Mouse (Mus musculus) megakaryocyte, embryonic 14.5 days (primary cell): Measurements from ENCODE around the gene Sephs2. TPM values are rescaled to one million over a fixed set of nuclear protein-coding genes. Genes with fewer than 3 reads are reported as not detected.

Experiments used
- H3K27me3 ChIP-seq: replicated peaks from 2 replicates; pipeline ENCODE3; 2012; ENCODE audit warnings: inconsistent platforms
- H3K36me3 ChIP-seq: replicated peaks from 2 replicates; pipeline ENCODE3; 2012; ENCODE audit warnings: low read length, inconsistent platforms, mixed read lengths
- H3K4me1 ChIP-seq: 2 replicates; pipeline ENCODE4 v1.6.1; 2012; ENCODE audit warnings: inconsistent platforms
- H3K4me3 ChIP-seq: replicated peaks from 2 replicates; pipeline ENCODE3; 2012; ENCODE audit warnings: moderate library complexity, mild to moderate bottlenecking, inconsistent platforms
- H3K9me3 ChIP-seq: 2 replicates; pipeline ENCODE4 v1.6.1; 2012; ENCODE audit warnings: inconsistent platforms
- FLI1 ChIP-seq: IDR thresholded peaks from 2 replicates; pipeline ENCODE4 v1.6.1; 2012; ENCODE audit warnings: low read length, inconsistent platforms, mixed read lengths
- GATA1 ChIP-seq: IDR thresholded peaks from 3 replicates; pipeline ENCODE4 v1.6.1; 2012; ENCODE audit warnings: mixed read lengths, low read length, inconsistent platforms, borderline replicate concordance
- polyA plus RNA-seq: library from polyadenylated mRNA; stranded (reverse); fragments of >175 nt; gene quantifications from 2 replicates; pipeline ENCODE4 v1.2.3, GENCODE M21; 2012; ENCODE audit warnings: low replicate concordance; ENCODE audit not compliant: insufficient read depth

Gene Sephs2
- polyA plus RNA-seq, 1 experiment, result 32.9 TPM

DNA sequence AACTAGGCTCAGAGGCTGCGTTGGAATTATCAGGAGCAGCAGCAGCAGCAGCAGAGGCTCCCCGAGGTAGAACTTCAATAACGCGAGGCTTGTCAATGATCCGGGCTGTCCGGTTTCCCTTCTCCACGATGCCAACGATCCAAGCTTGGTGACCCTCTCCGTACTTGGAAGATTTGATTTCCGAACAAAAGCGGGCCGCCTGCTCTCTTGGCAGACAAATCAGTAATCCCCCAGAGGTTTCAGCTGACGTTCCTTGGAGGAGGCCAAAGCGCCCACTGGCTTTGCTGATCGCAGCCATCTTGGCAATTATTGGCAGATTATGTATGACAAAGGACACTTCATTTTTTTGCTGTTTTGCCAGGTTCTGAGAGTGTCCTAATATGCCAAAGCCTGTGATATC lies 1.3 kb downstream of the Sephs2 start:
- TF ChIP-seq GATA1 (no peak), FLI1 (no peak)
- Histone ChIP-seq H3K9me3 (peaks cover 5% of the 10 kb centered on the region), H3K36me3 (peaks cover 35% of the 10 kb centered on the region), H3K27me3 (no peaks in the 10 kb centered on the region), H3K4me3 (peak overlapping the region; percentile 91), H3K4me1 (peaks cover 76% of the 10 kb centered on the region)

DNA sequence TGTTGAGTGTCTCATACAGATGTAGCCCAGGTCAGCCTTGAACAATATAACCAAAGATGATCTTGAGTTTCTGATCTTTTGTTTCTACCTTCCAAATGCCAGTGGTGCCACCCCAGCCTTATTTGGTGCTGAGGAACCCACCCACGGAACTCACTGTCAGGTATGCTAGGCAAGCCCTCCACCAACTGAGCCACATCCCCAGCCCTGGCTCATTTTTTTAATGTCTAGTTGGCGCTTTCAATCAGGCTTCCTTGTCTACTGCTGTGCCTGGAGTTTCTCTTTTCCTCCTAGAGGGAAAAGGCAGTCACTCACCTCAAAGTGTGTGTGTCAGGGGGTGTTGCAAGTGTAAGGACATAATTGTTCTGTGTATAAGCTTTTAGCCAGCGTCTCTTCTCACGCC lies 2.8 kb downstream of the Sephs2 start:
- peaks cover 61% of the 10 kb centered on the region for H3K4me1 ChIP-seq
- peaks cover 5% of the 10 kb centered on the region for H3K9me3 ChIP-seq
- H3K36me3 ChIP-seq, result peaks cover 35% of the 10 kb centered on the region
- H3K4me3 ChIP-seq, result peak overlapping the region; percentile 64
- no peaks in the 10 kb centered on the region for H3K27me3 ChIP-seq
- TF ChIP-seq FLI1, result no peak
- TF ChIP-seq GATA1, result no peak

DNA sequence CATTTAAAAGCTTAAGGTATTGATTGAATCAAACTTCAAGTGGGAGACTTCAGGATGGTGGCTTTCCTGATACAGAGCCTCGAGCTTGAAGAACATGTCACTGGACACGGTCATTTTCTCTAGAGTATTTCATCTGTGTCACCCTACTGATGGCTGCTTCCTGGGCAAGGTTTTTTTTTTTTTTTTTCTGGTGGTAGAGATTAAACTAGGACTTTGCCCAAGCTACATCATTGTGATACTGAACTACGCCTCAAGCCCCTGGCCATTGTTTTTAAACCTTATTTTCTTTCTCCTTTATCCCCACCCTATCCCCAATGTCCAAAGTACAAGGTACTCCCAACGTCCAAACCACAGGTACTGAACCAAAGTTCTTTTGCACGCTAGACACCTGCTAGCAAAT lies 3.2 kb downstream of the Sephs2 start:
- Histone ChIP-seq H3K4me3 (peak overlapping the region; percentile 73), H3K27me3 (no peaks in the 10 kb centered on the region), H3K4me1 (peaks cover 60% of the 10 kb centered on the region), H3K36me3 (peaks cover 35% of the 10 kb centered on the region), H3K9me3 (peaks cover 5% of the 10 kb centered on the region)
- TF ChIP-seq FLI1 (no peak), GATA1 (no peak)

DNA sequence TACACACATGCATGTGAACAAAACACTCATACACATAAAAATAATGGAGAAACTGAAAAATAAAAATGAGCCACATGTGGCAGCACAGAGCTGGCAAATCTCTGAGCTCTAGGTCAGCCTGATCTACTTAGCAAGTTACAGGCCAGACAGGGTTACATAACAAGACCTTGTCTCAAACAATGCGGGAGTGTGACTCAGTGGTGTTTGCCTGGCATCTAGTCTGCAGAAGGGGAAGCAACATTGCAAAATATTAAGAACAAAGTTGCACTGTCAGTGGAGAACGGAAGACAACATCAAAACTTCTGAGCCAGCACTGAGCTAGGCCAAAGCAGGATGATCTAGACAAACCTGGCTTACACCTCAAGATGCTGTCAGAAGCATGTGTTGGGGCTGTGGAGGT lies 3.6 kb downstream of the Sephs2 start:
- Histone ChIP-seq H3K4me3 (peak overlapping the region; percentile 73), H3K36me3 (peaks cover 35% of the 10 kb centered on the region), H3K4me1 (peaks cover 58% of the 10 kb centered on the region), H3K27me3 (no peaks in the 10 kb centered on the region), H3K9me3 (peaks cover 5% of the 10 kb centered on the region)
- no peak for TF ChIP-seq GATA1
- no peak for TF ChIP-seq FLI1

DNA sequence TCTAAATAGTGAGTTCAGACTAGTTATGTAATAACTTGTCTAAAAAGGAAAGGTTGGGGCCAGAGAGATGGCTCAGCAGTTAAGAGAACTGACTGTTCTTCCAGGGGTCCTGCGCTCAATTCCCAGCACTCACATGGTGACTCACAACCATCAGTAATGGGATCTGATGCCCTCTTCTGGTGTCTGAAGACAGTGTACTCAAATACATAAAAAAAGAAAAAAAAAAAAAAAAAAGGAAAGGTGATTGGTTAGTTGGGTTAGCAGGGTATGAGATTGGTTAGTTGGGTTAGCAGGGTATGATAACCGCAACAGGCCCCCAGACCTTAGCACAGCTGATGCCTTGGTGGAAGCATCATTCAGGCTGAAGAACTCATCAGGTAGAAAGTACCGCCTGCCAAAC lies 10.3 kb downstream of the Sephs2 start:
- Histone ChIP-seq H3K4me1 (peaks cover 41% of the 10 kb centered on the region), H3K27me3 (no peaks in the 10 kb centered on the region), H3K9me3 (peaks cover 5% of the 10 kb centered on the region), H3K36me3 (peaks cover 8% of the 10 kb centered on the region), H3K4me3 (no peak overlapping the region)
- no peak for TF ChIP-seq FLI1
- no peak for TF ChIP-seq GATA1

DNA sequence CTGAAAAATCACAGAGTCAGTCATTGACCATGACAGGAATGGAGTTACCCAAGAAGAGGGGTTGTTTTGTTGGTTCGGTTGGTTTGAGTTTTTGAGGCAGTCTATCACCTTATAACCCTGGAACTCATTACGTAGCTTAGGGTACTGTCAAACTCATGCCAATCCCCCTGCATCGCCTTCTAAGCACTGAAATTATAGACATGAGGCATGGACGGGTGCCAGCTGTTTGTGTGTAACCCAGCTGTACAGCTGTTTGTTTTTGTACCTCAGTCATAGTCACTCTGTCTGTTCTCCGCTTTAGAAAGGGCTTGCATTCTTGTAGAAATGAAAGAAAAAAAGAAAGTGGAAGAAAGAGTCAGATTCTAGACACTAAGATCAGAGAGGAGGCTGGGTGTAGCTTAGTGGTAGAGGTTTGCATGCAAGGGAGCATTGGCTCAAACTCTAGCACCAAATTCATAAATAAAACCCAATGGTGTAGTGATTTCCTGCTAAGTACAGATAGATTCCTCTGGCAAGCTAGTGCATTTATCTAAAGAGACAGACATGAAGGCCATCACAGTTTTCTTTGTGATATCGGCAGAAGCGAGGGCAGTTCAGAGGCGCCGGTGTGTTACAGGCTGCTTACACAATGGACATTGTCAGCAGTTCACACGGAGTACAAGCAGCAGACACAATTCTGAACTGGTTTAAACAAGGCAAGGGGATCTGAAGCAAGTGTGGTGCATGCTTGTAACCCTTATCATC lies 11.5 kb downstream of the Sephs2 start:
- peaks cover 53% of the 10 kb centered on the region for H3K4me1 ChIP-seq
- no peaks in the 10 kb centered on the region for H3K27me3 ChIP-seq
- no peak overlapping the region for H3K4me3 ChIP-seq
- no peaks in the 10 kb centered on the region for H3K9me3 ChIP-seq
- H3K36me3 ChIP-seq, result peaks cover 4% of the 10 kb centered on the region
- TF ChIP-seq FLI1 (no peak), GATA1 (no peak)

DNA sequence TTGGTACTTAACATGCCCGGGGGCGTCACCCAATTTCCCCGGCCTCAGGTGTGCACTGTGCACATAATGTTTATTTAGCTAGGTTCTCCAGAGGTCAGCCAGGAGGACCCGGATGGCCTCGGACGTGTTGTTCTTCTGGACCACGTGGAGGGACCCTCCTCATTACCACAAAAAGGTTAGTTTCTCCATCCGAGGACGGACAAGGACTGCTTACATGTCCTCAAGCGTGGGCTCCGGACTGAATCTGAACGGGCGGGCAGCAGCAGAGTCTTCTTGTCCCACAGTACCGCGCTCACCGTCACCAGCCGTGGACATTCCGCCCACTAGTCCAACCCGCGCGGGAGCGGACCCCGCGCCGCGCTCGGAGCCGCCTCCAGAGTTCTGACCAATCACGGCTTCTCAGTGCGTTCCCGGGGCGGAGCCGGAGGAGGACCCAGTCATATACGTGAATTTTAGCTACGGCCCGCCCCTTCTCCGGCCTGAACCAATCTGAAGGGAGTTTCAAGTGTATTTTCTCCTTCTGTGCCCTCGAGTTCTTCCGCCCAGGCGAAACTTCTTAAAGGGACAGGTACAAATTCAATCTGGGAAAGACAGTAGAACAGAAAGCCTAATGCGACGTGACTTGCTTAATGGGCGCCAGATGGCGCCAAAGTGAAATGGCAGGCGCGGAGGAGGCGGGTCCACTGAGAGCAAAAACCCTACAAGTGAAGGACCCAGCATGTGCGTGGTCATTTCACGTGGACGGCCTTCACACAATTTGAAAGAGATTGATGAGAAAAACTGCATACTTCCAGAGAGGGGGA lies 13.3 kb downstream of the Sephs2 start, which contains the start of gene Dctpp1:
Dctpp1 (minus strand) TSS at position 401 of the 803 bp plus-strand sequence.
- H3K27me3 ChIP-seq, result no peaks in the 10 kb centered on the region
- TF ChIP-seq FLI1, result 0 out of 2 replicates have a peak, but pooled peaks have one; percentile 15
- no peak for TF ChIP-seq GATA1
- no peaks in the 10 kb centered on the region for H3K9me3 ChIP-seq
- H3K4me3 ChIP-seq, result peak within 1 kb of the TSS; percentile 97
- peaks cover 72% of the 10 kb centered on the region for H3K4me1 ChIP-seq
- peaks cover 19% of the 10 kb centered on the region for H3K36me3 ChIP-seq

DNA sequence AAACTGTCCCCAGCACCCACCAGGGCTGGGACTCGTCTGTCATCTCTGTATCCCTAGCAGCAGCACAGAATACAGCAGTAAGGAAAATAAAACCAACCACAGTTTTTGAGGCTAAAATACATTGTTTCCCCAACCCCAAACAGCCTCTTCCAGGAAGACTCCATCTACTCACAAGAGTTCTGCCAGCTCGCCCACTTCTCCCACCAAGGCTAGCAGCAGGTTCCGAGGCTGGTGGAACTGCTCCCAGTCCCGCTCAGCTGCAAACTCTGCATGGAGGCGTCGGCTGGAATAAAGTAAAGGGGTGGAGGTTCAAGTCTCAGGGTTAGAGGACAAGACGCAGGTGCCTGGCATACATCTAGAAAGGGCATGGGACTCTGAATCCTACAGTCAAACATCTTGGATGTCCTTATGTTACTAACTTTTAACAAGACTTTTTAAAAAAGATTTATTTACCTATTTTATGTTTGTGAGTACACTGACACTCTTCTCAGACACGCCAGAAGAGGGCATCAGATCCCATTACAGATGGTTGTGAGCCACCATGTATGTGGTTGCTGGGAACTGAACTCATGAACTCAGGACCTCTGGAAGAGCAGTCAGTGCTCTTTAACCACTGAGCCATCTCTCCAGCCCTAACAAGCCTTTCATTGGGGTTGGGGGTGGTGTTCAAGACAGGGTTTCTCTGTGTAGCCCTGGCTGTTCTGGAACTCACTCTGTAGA lies 14.5 kb downstream of the Sephs2 start:
- TF ChIP-seq FLI1 (no peak), GATA1 (no peak)
- no peaks in the 10 kb centered on the region for H3K9me3 ChIP-seq
- H3K4me3 ChIP-seq, result peak overlapping the region; percentile 65
- no peaks in the 10 kb centered on the region for H3K27me3 ChIP-seq
- peaks cover 20% of the 10 kb centered on the region for H3K36me3 ChIP-seq
- peaks cover 83% of the 10 kb centered on the region for H3K4me1 ChIP-seq

DNA sequence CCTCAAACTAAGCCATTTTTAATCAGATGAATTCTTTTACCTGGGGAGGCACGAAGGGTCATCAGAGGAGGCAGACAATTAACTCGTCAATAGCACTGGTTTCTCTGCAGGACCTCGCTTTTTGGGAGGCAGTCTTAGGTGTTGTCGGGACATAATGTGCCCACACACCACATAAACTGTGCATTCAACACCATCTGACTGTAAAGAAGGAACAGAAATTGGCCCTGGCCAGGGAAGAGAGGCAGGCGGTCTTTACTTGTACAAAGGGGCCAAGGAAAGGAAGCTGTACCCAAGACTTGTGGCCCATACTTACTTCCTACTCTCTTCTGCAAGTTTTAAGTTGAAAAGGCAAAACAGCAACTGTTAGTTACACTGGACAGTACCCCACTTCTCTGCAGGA lies 17.3 kb downstream of the Sephs2 start:
- peaks cover 92% of the 10 kb centered on the region for H3K4me1 ChIP-seq
- peaks cover 21% of the 10 kb centered on the region for H3K36me3 ChIP-seq

DNA sequence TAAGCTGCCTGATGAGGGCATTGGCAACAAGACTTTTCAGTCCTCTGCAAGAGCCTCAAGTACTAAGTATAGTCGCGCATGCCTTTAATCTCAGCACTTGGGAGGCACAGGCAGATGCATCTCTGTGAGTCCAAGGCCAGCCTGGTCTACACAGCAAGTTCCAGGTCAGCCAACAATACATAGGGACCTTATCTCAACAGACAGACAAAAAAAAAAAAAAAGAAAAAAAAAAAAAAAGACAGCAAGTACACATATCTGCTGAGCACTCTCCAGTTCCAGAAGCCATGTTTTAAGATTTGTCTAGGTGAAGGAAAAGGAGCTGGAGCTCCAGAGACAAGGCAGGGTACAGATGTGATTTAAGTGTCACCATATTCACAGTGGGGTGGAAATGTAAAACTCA lies 17.9 kb downstream of the Sephs2 start:
- peaks cover 23% of the 10 kb centered on the region for H3K36me3 ChIP-seq
- TF ChIP-seq GATA1, result no peak
- no peak for TF ChIP-seq FLI1

More for the DNA sequence above, 17.3 kb downstream of the Sephs2 start:
- Histone ChIP-seq H3K4me3 (no peak overlapping the region), H3K27me3 (no peaks in the 10 kb centered on the region), H3K9me3 (no peaks in the 10 kb centered on the region)
- no peak for TF ChIP-seq FLI1
- TF ChIP-seq GATA1, result no peak

More for the DNA sequence above, 17.9 kb downstream of the Sephs2 start:
- Histone ChIP-seq H3K27me3 (no peaks in the 10 kb centered on the region), H3K9me3 (no peaks in the 10 kb centered on the region), H3K4me3 (no peak overlapping the region), H3K4me1 (peaks cover 92% of the 10 kb centered on the region)
